Mouse (Mus musculus): ENCODE results near the gene Mapk10.

DNA sequence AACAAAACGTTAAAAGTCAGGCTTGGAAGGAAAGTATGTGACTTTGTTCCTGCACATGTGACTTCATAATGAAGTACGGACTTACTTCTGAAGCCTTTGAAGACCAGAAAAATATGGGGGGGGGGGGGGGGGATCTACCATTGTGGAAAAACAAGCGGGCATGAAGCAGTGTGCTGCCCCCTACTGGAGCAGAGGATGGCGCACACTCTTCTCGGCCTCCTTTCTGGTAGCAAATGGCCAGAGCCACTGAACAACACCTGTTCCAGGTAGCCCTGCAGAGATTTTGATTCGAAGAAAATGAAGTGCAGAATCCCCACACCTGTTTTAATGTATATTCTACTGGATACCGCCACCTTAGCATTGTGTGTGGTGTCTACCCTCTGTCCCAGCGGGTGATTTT lies 135.7 kb downstream of the Mapk10 start:
- TF ChIP-seq GATA1 (IDR thresholded peaks at IDR 0.05; ENCODE audit: borderline replicate concordance, low read length): no peak
- no peak for TF ChIP-seq CTCF (IDR thresholded peaks at IDR 0.05; ENCODE audit: low read depth, low read length)
- TF ChIP-seq TAL1 (conservative IDR thresholded peaks at IDR 0.05; ENCODE audit: low read depth, low read length): no peak
- TF ChIP-seq POLR2AphosphoS5 (IDR thresholded peaks at IDR 0.05; ENCODE audit: insufficient replicate concordance, low read depth, low read length): no peak

Data from G1E (cell line).